Mouse (Mus musculus) forebrain, embryonic 14.5 days (tissue): ENCODE results near the gene Nectin1. TPM values are rescaled to one million over a fixed set of nuclear protein-coding genes. Genes with fewer than 3 reads are reported as not detected.

Experiments used
- ATAC-seq: fragments of 200-750 bp; cut with Nextera tagmentation; 2 replicates; pipeline ENCODE4 v1.8.0; 2017; ENCODE audit warnings: mild to moderate bottlenecking, moderate library complexity
- DNase-seq: peaks from one replicate; pipeline ENCODE4 v3.0.0-alpha.2; 2015; ENCODE audit warnings: low spot score
- H3K27ac ChIP-seq: fragments of 300-500 bp; sonication (generic); 2 replicates; pipeline ENCODE4 v1.5.1; 2014; ENCODE audit warnings: low read depth, mild to moderate bottlenecking, control low read depth, low read length, moderate library complexity
- H3K27me3 ChIP-seq: fragments of 300-500 bp; sonication (generic); replicated peaks from 2 replicates; pipeline ENCODE4 v1.6.1; 2014; ENCODE audit warnings: low read length, control low read depth, mixed read lengths; ENCODE audit not compliant: control insufficient read depth, insufficient read depth
- H3K36me3 ChIP-seq: fragments of 300-500 bp; sonication (generic); 2 replicates; pipeline ENCODE4 v1.6.1; 2014; ENCODE audit warnings: low read length, control low read depth; ENCODE audit not compliant: control insufficient read depth, insufficient read depth
- H3K4me1 ChIP-seq: fragments of 300-500 bp; sonication (generic); 2 replicates; pipeline ENCODE4 v1.6.1; 2014; ENCODE audit warnings: antibody characterized with exemption, low read length, control low read depth; ENCODE audit not compliant: control insufficient read depth, insufficient read depth
- H3K4me2 ChIP-seq: fragments of 300-500 bp; sonication (generic); 2 replicates; pipeline ENCODE4 v1.6.1; 2014; ENCODE audit warnings: mild to moderate bottlenecking, control low read depth, low read length
- H3K4me3 ChIP-seq: fragments of 300-500 bp; sonication (generic); 2 replicates; pipeline ENCODE4 v1.5.1; 2014; ENCODE audit warnings: low read depth, low read length, control low read depth
- H3K9ac ChIP-seq: fragments of 300-500 bp; sonication (generic); 2 replicates; pipeline ENCODE4 v1.6.1; 2014; ENCODE audit warnings: mild to moderate bottlenecking, low read length, control low read depth, moderate library complexity
- H3K9me3 ChIP-seq: fragments of 300-500 bp; sonication (generic); replicated peaks from 2 replicates; pipeline ENCODE4 v1.6.1; 2016; ENCODE audit warnings: low read length, control low read depth, mixed read lengths; ENCODE audit not compliant: control insufficient read depth
- WGBS: fragments of 180-500 bp; shearing (Covaris S2); extraction: QIAGEN DNeasy Blood & Tissue Kit; methylation state at CpG from one replicate; pipeline ENCODE4 v1.1.7; 2014; 5-methylcytosine and 5-hydroxymethylcytosine counted together
- polyA plus RNA-seq: library from polyadenylated mRNA; unstranded; fragments of >200 nt; fragmentation: Nextera tagmentation; extraction: Ambion mirVana; gene quantifications from 2 replicates; pipeline ENCODE4 v1.2.1, GENCODE M21; 2014

Nectin1 gene
- 8.5 and 10.8 TPM in 2 replicates for polyA plus RNA-seq

- under 1% methylated on average over 36 of the region's 51 CpGs for WGBS
- Histone ChIP-seq H3K9me3 (no peaks in the 10 kb centered on the region), H3K9ac (peak within 1 kb of the TSS; percentile 95), H3K4me3 (peak within 1 kb of the TSS; percentile 90), H3K4me1 (peaks cover 36% of the 10 kb centered on the region), H3K27me3 (no peaks in the 10 kb centered on the region), H3K4me2 (peak within 1 kb of the TSS; percentile 87), H3K27ac (peak within 1 kb of the TSS; percentile 98), H3K36me3 (no peaks in the 10 kb centered on the region)
- ATAC-seq: peak; percentile 91
- peak; percentile 92 for DNase-seq
These were observed at the start of gene Nectin1 for GRCm38 (mm10) chr9:43743647-43744137. TSS of gene Nectin1 (plus strand) at chr9:43743984.

- DNase-seq: peak; percentile 71
- peaks cover 3% of the 10 kb centered on the region; the same call in 1 of the 2 replicates for H3K4me1 ChIP-seq
- no peak overlapping the region for H3K9ac ChIP-seq
- no peaks in the 10 kb centered on the region for H3K27me3 ChIP-seq
- H3K27ac ChIP-seq: no peak overlapping the region
- WGBS: 11% methylated on average over 8 of the region's 8 CpGs
- ATAC-seq: no peak
- H3K4me2 ChIP-seq: no peak overlapping the region
- no peaks in the 10 kb centered on the region for H3K9me3 ChIP-seq
- no peak overlapping the region for H3K4me3 ChIP-seq
- H3K36me3 ChIP-seq: no peaks in the 10 kb centered on the region
These were observed 45.6 kb upstream of the Nectin1 start for GRCm38 (mm10) chr9:43698080-43698712.

GRCm38 (mm10) chr9:43698841-43699240, 44.9 kb upstream of the Nectin1 start:
- Histone ChIP-seq H3K4me2 (no peak overlapping the region), H3K36me3 (no peaks in the 10 kb centered on the region), H3K27me3 (no peaks in the 10 kb centered on the region), H3K27ac (peak overlapping the region; percentile 49; the same call in 1 of the 2 replicates), H3K4me3 (no peak overlapping the region), H3K9me3 (no peaks in the 10 kb centered on the region), H3K4me1 (peaks cover 3% of the 10 kb centered on the region; the same call in 1 of the 2 replicates), H3K9ac (no peak overlapping the region)
- whole genome bisulfite sequencing: 74% methylated on average over 10 of the region's 10 CpGs
- ATAC-seq: no peak
- DNase-seq: no peak

GRCm38 (mm10) chr9:43699417-43700225, 44.2 kb upstream of the Nectin1 start:
- no peak overlapping the region for H3K4me2 ChIP-seq

GRCm38 (mm10) chr9:43700226-43700579, 43.6 kb upstream of the Nectin1 start:
- Histone ChIP-seq H3K9ac (no peak overlapping the region), H3K27me3 (no peaks in the 10 kb centered on the region), H3K27ac (peak overlapping the region; percentile 49), H3K4me2 (no peak overlapping the region), H3K9me3 (no peaks in the 10 kb centered on the region), H3K4me3 (no peak overlapping the region), H3K4me1 (peaks cover 3% of the 10 kb centered on the region; the same call in 1 of the 2 replicates), H3K36me3 (no peaks in the 10 kb centered on the region)
- 47% methylated on average over 3 of the region's 3 CpGs for WGBS
- ATAC-seq (peak; percentile 81), DNase-seq (peak; percentile 91)

More at GRCm38 (mm10) chr9:43699417-43700225, 44.2 kb upstream of the Nectin1 start:
- Histone ChIP-seq H3K36me3 (no peaks in the 10 kb centered on the region), H3K27ac (peak overlapping the region; percentile 49), H3K4me1 (peaks cover 3% of the 10 kb centered on the region; the same call in 1 of the 2 replicates), H3K4me3 (no peak overlapping the region), H3K27me3 (no peaks in the 10 kb centered on the region), H3K9me3 (no peaks in the 10 kb centered on the region), H3K9ac (no peak overlapping the region)
- peak; percentile 94 for ATAC-seq
- DNase-seq: peak; percentile 85
- WGBS: 39% methylated on average over 11 of the region's 11 CpGs

GRCm38 (mm10) chr9:43701748-43702147, 42.0 kb upstream of the Nectin1 start:
- no peak overlapping the region for H3K9ac ChIP-seq

GRCm38 (mm10) chr9:43707571-43707970, 36.2 kb upstream of the Nectin1 start:
- Histone ChIP-seq H3K9me3 (no peaks in the 10 kb centered on the region), H3K27ac (no peak overlapping the region), H3K4me1 (no peaks in the 10 kb centered on the region), H3K27me3 (no peaks in the 10 kb centered on the region), H3K4me3 (no peak overlapping the region), H3K36me3 (no peaks in the 10 kb centered on the region), H3K4me2 (no peak overlapping the region), H3K9ac (no peak overlapping the region)
- ATAC-seq (no peak), DNase-seq (no peak)
- 74% methylated on average over 4 of the region's 4 CpGs for WGBS

More at GRCm38 (mm10) chr9:43701748-43702147, 42.0 kb upstream of the Nectin1 start:
- H3K4me3 ChIP-seq: no peak overlapping the region
- no peak overlapping the region for H3K27ac ChIP-seq
- ATAC-seq: no peak
- no peak overlapping the region for H3K4me2 ChIP-seq
- H3K4me1 ChIP-seq: peaks cover 3% of the 10 kb centered on the region; the same call in 1 of the 2 replicates
- no peak for DNase-seq
- no peaks in the 10 kb centered on the region for H3K36me3 ChIP-seq
- no peaks in the 10 kb centered on the region for H3K27me3 ChIP-seq
- H3K9me3 ChIP-seq: no peaks in the 10 kb centered on the region

- H3K9ac ChIP-seq: no peak overlapping the region
- no peak overlapping the region for H3K27ac ChIP-seq
- no peaks in the 10 kb centered on the region for H3K36me3 ChIP-seq
- DNase-seq: no peak
- H3K4me3 ChIP-seq: no peak overlapping the region
- WGBS: 83% methylated on average over 2 of the region's 2 CpGs
- H3K4me1 ChIP-seq: no peaks in the 10 kb centered on the region
- no peaks in the 10 kb centered on the region for H3K9me3 ChIP-seq
- H3K27me3 ChIP-seq: no peaks in the 10 kb centered on the region
- no peak overlapping the region for H3K4me2 ChIP-seq
- ATAC-seq: no peak
These were observed 35.1 kb upstream of the Nectin1 start for GRCm38 (mm10) chr9:43708715-43709114.
